Mouse (Mus musculus) heart, embryonic 14.5 days (tissue): Measurements from ENCODE around the gene Wbp1l. TPM values are rescaled to one million over a fixed set of nuclear protein-coding genes. Genes with fewer than 3 reads are reported as not detected.

ENCODE experiments used
- ATAC-seq: fragments of 200-750 bp; cut with Nextera tagmentation; 2 replicates; pipeline ENCODE4 v1.8.0; 2017; ENCODE audit warnings: low read depth, moderate TSS enrichment; ENCODE audit not compliant: insufficient number of reproducible peaks, insufficient read depth, low FRiP score
- H3K27ac ChIP-seq, 2 experiments: fragments of 200-500 bp in 1 of 2; fragments of 300-500 bp in 1 of 2; sonication (generic) in 1 of 2; replicated peaks in 1 of 2; 2 replicates each; pipeline ENCODE4 v1.5.1; 2012 to 2014; ENCODE audit warnings: low read depth in 2 of 2, low read length in 2 of 2, control low read depth in 1 of 2, mild to moderate bottlenecking in 1 of 2, mixed read lengths in 1 of 2; ENCODE audit not compliant: control insufficient read depth in 1 of 2, insufficient read depth in 1 of 2
- H3K27me3 ChIP-seq: fragments of 300-500 bp; sonication (generic); 2 replicates; pipeline ENCODE4 v1.6.1; 2014; ENCODE audit warnings: mild to moderate bottlenecking, low read length, control low read depth; ENCODE audit not compliant: control insufficient read depth, insufficient read depth
- H3K36me3 ChIP-seq: fragments of 300-500 bp; sonication (generic); 2 replicates; pipeline ENCODE4 v1.6.1; 2014; ENCODE audit warnings: mild to moderate bottlenecking, control low read depth, low read length, mixed read lengths; ENCODE audit not compliant: control insufficient read depth, insufficient read depth
- H3K4me1 ChIP-seq, 2 experiments: fragments of 200-500 bp in 1 of 2; fragments of 300-500 bp in 1 of 2; sonication (generic) in 1 of 2; 2 replicates each; pipeline ENCODE4 v1.6.1; 2012 to 2014; ENCODE audit warnings: low read length in 2 of 2, control low read depth in 1 of 2, mixed read lengths in 1 of 2; ENCODE audit not compliant: control insufficient read depth in 2 of 2, insufficient read depth in 2 of 2
- H3K4me2 ChIP-seq: fragments of 300-500 bp; sonication (generic); 2 replicates; pipeline ENCODE4 v1.6.1; 2014; ENCODE audit warnings: mild to moderate bottlenecking, low read length
- H3K4me3 ChIP-seq, 2 experiments: fragments of 200-500 bp in 1 of 2; fragments of 300-500 bp in 1 of 2; sonication (generic) in 1 of 2; 2 replicates each; pipeline ENCODE4 v1.5.1; 2012 to 2014; ENCODE audit warnings: low read length in 2 of 2, mild to moderate bottlenecking in 2 of 2, control low read depth in 1 of 2, low read depth in 1 of 2, moderate library complexity in 1 of 2; ENCODE audit not compliant: control insufficient read depth in 1 of 2, insufficient read depth in 1 of 2
- H3K9ac ChIP-seq: fragments of 300-500 bp; sonication (generic); 2 replicates; pipeline ENCODE4 v1.6.1; 2014; ENCODE audit warnings: mild to moderate bottlenecking, low read length
- H3K9me3 ChIP-seq: fragments of 300-500 bp; sonication (generic); 2 replicates; pipeline ENCODE4 v1.6.1; 2016; ENCODE audit warnings: low read length, control low read depth; ENCODE audit not compliant: control insufficient read depth
- WGBS: fragments of 180-500 bp; shearing (Covaris S2); extraction: QIAGEN DNeasy Blood & Tissue Kit; methylation state at CpG from one replicate; pipeline ENCODE4 v1.1.7; 2014; 5-methylcytosine and 5-hydroxymethylcytosine counted together
- polyA plus RNA-seq: library from polyadenylated mRNA; unstranded; fragments of >200 nt; fragmentation: Nextera tagmentation; extraction: Ambion mirVana; gene quantifications from 2 replicates; pipeline ENCODE4 v1.2.1, GENCODE M21; 2014

The Wbp1l gene
- polyA plus RNA-seq, 1 experiment from 2014 or later = 48.8 TPM

- H3K36me3 ChIP-seq = peaks cover 24% of the 10 kb centered on the region
- no peak for ATAC-seq
- H3K4me1 ChIP-seq = peaks cover 2 to 6% of the 10 kb centered on the region in 2 experiments; a peak in 3 of 4 replicates
- H3K27ac ChIP-seq = no peak overlapping the region
- no peak overlapping the region for H3K4me3 ChIP-seq
- H3K4me2 ChIP-seq = no peak overlapping the region
- H3K9me3 ChIP-seq = no peaks in the 10 kb centered on the region
- 85% methylated on average over 4 of the region's 4 CpGs for WGBS
- no peak overlapping the region for H3K9ac ChIP-seq
- no peaks in the 10 kb centered on the region for H3K27me3 ChIP-seq
These were observed 94.3 kb downstream of the Wbp1l start for GRCm38 (mm10) chr19:46693146-46693545.

- H3K4me2 ChIP-seq = no peak overlapping the region
- no peaks in the 10 kb centered on the region for H3K4me1 ChIP-seq
- H3K36me3 ChIP-seq = peaks cover 38% of the 10 kb centered on the region
- no peak overlapping the region for H3K9ac ChIP-seq
- WGBS = 93% methylated on average over 8 of the region's 8 CpGs
- no peaks in the 10 kb centered on the region for H3K9me3 ChIP-seq
- no peak overlapping the region for H3K27ac ChIP-seq
- no peaks in the 10 kb centered on the region for H3K27me3 ChIP-seq
- H3K4me3 ChIP-seq = no peak overlapping the region
- ATAC-seq = no peak
These were observed 97.6 kb downstream of the Wbp1l start for GRCm38 (mm10) chr19:46696482-46696881.

GRCm38 (mm10) chr19:46696943-46697342 lies 98.1 kb downstream of the Wbp1l start:
- Histone ChIP-seq H3K27ac (no peak overlapping the region), H3K4me3 (no peak overlapping the region), H3K27me3 (no peaks in the 10 kb centered on the region), H3K4me2 (no peak overlapping the region), H3K9ac (no peak overlapping the region), H3K9me3 (no peaks in the 10 kb centered on the region), H3K4me1 (no peaks in the 10 kb centered on the region), H3K36me3 (peaks cover 39% of the 10 kb centered on the region)
- 93% methylated on average over 7 of the region's 7 CpGs for WGBS
- ATAC-seq = no peak

GRCm38 (mm10) chr19:46697840-46698517 lies 99.1 kb downstream of the Wbp1l start:
- ATAC-seq = no peak
- Histone ChIP-seq H3K4me3 (no peak overlapping the region), H3K9ac (no peak overlapping the region), H3K9me3 (no peaks in the 10 kb centered on the region), H3K4me1 (no peaks in the 10 kb centered on the region), H3K4me2 (no peak overlapping the region), H3K36me3 (peaks cover 39% of the 10 kb centered on the region), H3K27ac (no peak overlapping the region), H3K27me3 (no peaks in the 10 kb centered on the region)
- 62% methylated on average over 19 of the region's 19 CpGs for WGBS

GRCm38 (mm10) chr19:46699011-46699481 lies 100.2 kb downstream of the Wbp1l start:
- WGBS = 70% methylated on average over 10 of the region's 10 CpGs
- no peak for ATAC-seq
- no peak overlapping the region for H3K4me3 ChIP-seq
- H3K27ac ChIP-seq = no peak overlapping the region
- H3K4me1 ChIP-seq = no peaks in the 10 kb centered on the region
- no peaks in the 10 kb centered on the region for H3K27me3 ChIP-seq
- H3K9me3 ChIP-seq = no peaks in the 10 kb centered on the region
- no peak overlapping the region for H3K4me2 ChIP-seq
- peaks cover 34% of the 10 kb centered on the region for H3K36me3 ChIP-seq
- no peak overlapping the region for H3K9ac ChIP-seq

GRCm38 (mm10) chr19:46701156-46701555 lies 102.3 kb downstream of the Wbp1l start:
- no peak overlapping the region for H3K27ac ChIP-seq
- H3K36me3 ChIP-seq = peaks cover 23% of the 10 kb centered on the region
- no peak overlapping the region for H3K4me2 ChIP-seq
- no peak for ATAC-seq
- no peaks in the 10 kb centered on the region for H3K27me3 ChIP-seq
- peaks cover 0 to 2% of the 10 kb centered on the region in 2 experiments; a peak in 1 of 4 replicates for H3K4me1 ChIP-seq
- no peak overlapping the region for H3K4me3 ChIP-seq
- H3K9ac ChIP-seq = no peak overlapping the region
- 84% methylated on average over 9 of the region's 9 CpGs for WGBS
- H3K9me3 ChIP-seq = no peaks in the 10 kb centered on the region

- ATAC-seq = no peak
- Histone ChIP-seq H3K27me3 (no peaks in the 10 kb centered on the region), H3K27ac (no peak overlapping the region), H3K9ac (no peak overlapping the region), H3K36me3 (peaks cover 24% of the 10 kb centered on the region), H3K4me2 (no peak overlapping the region), H3K9me3 (no peaks in the 10 kb centered on the region), H3K4me1 (peaks cover 10 to 19% of the 10 kb centered on the region in 2 experiments), H3K4me3 (no peak overlapping the region)
- 40% methylated on average over 7 of the region's 7 CpGs for WGBS
These were observed 107.1 kb downstream of the Wbp1l start for GRCm38 (mm10) chr19:46705779-46706495.
